Mouse (Mus musculus) heart, postnatal 0 days (tissue): ENCODE results near the gene Gns. TPM values are rescaled to one million over a fixed set of nuclear protein-coding genes. Genes with fewer than 3 reads are reported as not detected.

Experiments used
- ATAC-seq: fragments of 200-750 bp; cut with Nextera tagmentation; 2 replicates; pipeline ENCODE4 v1.8.0; 2017; ENCODE audit warnings: low read depth, moderate number of reproducible peaks, moderate library complexity; ENCODE audit not compliant: insufficient read depth
- DNase-seq: peaks from one replicate; pipeline ENCODE4 v3.0.0-alpha.2; 2016; ENCODE audit warnings: low spot score
- H3K27ac ChIP-seq: fragments of 300-500 bp; sonication (generic); 2 replicates; pipeline ENCODE4 v1.5.1; 2014; ENCODE audit warnings: low read depth, mild to moderate bottlenecking
- H3K27me3 ChIP-seq: fragments of 300-500 bp; sonication (generic); 2 replicates; pipeline ENCODE4 v1.6.1; 2014; ENCODE audit warnings: low read length, mixed read lengths; ENCODE audit not compliant: control insufficient read depth, insufficient read depth
- H3K36me3 ChIP-seq: fragments of 300-500 bp; sonication (generic); replicated peaks from 2 replicates; pipeline ENCODE4 v1.6.1; 2014; ENCODE audit warnings: low read length, mixed read lengths; ENCODE audit not compliant: control insufficient read depth, insufficient read depth
- H3K4me1 ChIP-seq: fragments of 300-500 bp; sonication (generic); 2 replicates; pipeline ENCODE4 v1.6.1; 2014; ENCODE audit warnings: antibody characterized with exemption; ENCODE audit not compliant: control insufficient read depth, insufficient read depth
- H3K4me2 ChIP-seq: fragments of 300-500 bp; sonication (generic); 2 replicates; pipeline ENCODE4 v1.6.1; 2014; ENCODE audit warnings: low read depth, mild to moderate bottlenecking, low read length, moderate library complexity
- H3K4me3 ChIP-seq: fragments of 300-500 bp; sonication (generic); 2 replicates; pipeline ENCODE4 v1.5.1; 2014; ENCODE audit warnings: low read depth, low read length
- H3K9ac ChIP-seq: fragments of 300-500 bp; sonication (generic); replicated peaks from 2 replicates; pipeline ENCODE4 v1.6.1; 2014; ENCODE audit warnings: low read depth, low read length, mixed read lengths
- H3K9me3 ChIP-seq: fragments of 300-500 bp; sonication (generic); replicated peaks from 2 replicates; pipeline ENCODE4 v1.6.1; 2016; ENCODE audit warnings: low read length; ENCODE audit not compliant: control insufficient read depth
- CTCF ChIP-seq: IDR thresholded peaks from 2 replicates; pipeline ENCODE4 v1.5.1; 2016; ENCODE audit warnings: antibody characterized with exemption, control low read depth, low read depth
- EP300 ChIP-seq: IDR thresholded peaks from 2 replicates; pipeline ENCODE4 v1.6.1; 2016; ENCODE audit warnings: antibody characterized with exemption, low read depth
- WGBS: fragments of 180-500 bp; shearing (Covaris S2); extraction: QIAGEN DNeasy Blood & Tissue Kit; methylation state at CpG from one replicate; pipeline ENCODE4 v1.1.7; 2014; 5-methylcytosine and 5-hydroxymethylcytosine counted together
- polyA plus RNA-seq: library from polyadenylated mRNA; unstranded; fragments of >200 nt; fragmentation: Nextera tagmentation; extraction: Ambion mirVana; gene quantifications from 2 replicates; pipeline ENCODE4 v1.2.1, GENCODE M21; 2015
- total RNA-seq: library from RNA; depleted of rRNA; stranded (reverse); fragments of >200 nt; gene quantifications from 2 replicates; pipeline ENCODE4 v1.2.3, GENCODE M21; 2014; ENCODE audit warnings: low replicate concordance

Gene Gns
- total and polyA plus RNA-seq, 2 experiments from 2014 or later: 26.1 to 57.5 TPM

DNA sequence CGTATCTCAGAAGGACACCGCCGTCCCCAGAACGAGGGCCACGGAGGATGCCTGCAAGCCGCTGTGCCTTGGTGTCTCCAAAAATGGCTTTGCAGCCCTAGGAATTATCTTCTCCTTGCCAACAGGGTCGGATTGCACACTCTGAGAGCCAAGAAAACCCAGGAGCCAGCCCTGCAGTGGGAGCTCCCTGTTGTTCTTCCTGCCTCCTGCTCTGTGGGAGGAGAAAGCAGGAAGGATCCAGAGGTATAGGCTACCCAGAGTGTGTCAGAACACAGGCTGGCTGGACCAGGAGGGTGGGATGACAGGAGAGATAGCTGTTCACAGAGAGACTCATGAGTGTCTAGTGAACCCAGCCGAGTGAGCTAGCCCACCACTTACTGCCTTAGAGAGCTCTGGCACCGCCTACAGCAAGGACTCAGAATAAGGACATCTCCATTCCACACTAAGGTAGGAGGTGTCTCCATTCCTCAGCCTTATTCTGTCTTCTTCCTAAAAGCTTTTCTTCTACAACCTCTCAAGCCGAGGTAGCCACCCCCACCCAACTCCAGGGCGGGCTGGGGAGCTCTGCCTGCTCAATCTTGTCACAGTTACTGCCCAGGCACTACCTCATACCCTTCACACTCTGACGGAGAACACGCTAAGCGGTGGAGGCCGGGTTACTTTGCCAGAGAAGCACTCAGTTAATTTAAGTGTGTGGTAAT, 63.3 kb downstream of the Gns start:
- peaks cover 80% of the 10 kb centered on the region for H3K4me1 ChIP-seq
- H3K27me3 ChIP-seq: no peaks in the 10 kb centered on the region
- WGBS: 39% methylated on average over 15 of the region's 15 CpGs
- no peaks in the 10 kb centered on the region for H3K36me3 ChIP-seq
- no peak for TF ChIP-seq CTCF
- no peak for TF ChIP-seq EP300
- ATAC-seq: no peak
- H3K9ac ChIP-seq: peak overlapping the region; percentile 44; the same call in 1 of the 2 replicates
- H3K27ac ChIP-seq: peak overlapping the region; percentile 92
- H3K9me3 ChIP-seq: no peaks in the 10 kb centered on the region
- H3K4me3 ChIP-seq: peak overlapping the region; percentile 3; the same call in 1 of the 2 replicates
- DNase-seq: peak; percentile 32
- peak overlapping the region; percentile 28; the same call in 1 of the 2 replicates for H3K4me2 ChIP-seq

DNA sequence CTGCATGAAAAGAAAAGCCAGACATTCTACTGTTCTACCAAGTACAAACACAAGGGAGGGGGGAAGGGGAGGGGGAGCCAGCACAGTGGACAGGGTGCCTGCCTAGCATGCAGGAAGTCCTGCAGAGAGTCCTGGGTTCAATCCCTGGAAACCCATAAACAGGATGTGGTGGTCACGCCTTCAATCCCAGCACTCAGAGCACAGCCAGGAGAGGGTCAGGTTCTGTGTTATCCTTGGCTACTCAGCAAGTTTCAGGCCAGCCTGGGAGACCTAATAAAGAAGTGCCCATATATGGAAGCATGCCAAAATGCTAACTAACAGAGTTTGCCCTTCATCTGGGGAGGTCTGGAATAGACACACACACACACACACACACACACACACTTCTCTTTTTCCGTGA, 64.2 kb downstream of the Gns start:
- WGBS: 13% methylated on average over 2 of the region's 2 CpGs
- Histone ChIP-seq H3K4me3 (no peak overlapping the region), H3K4me1 (peaks cover 76% of the 10 kb centered on the region), H3K27ac (peak overlapping the region; percentile 92), H3K9me3 (no peaks in the 10 kb centered on the region), H3K36me3 (no peaks in the 10 kb centered on the region), H3K27me3 (no peaks in the 10 kb centered on the region), H3K9ac (no peak overlapping the region), H3K4me2 (peak overlapping the region; percentile 41)
- peak; percentile 46 for ATAC-seq
- peak; percentile 59 for DNase-seq
- no peak for TF ChIP-seq CTCF
- TF ChIP-seq EP300: no peak

DNA sequence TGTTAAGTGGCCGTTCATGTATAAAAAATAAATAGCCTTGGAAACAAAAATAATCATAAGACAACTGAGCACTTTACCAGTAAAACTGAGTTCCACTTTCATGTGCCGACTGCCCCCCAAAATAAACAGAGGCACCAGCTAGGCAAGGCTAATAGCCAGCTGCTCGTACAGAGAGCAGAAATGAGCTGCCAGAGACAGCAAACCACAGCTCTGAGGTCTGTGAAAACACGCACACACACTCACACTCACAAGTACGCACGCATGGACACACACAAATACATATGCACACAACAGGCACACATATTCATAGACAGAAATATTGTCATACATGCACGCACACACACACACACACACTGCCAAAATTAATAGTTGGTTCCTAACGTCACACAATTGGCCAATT, 64.7 kb downstream of the Gns start:
- H3K27ac ChIP-seq: peak overlapping the region; percentile 92
- H3K9ac ChIP-seq: no peak overlapping the region
- 28% methylated on average over 8 of the region's 8 CpGs for WGBS
- no peaks in the 10 kb centered on the region for H3K36me3 ChIP-seq
- TF ChIP-seq EP300 (no peak), CTCF (no peak)
- H3K27me3 ChIP-seq: no peaks in the 10 kb centered on the region
- no peaks in the 10 kb centered on the region for H3K9me3 ChIP-seq
- no peak overlapping the region for H3K4me3 ChIP-seq
- H3K4me1 ChIP-seq: peaks cover 75% of the 10 kb centered on the region
- H3K4me2 ChIP-seq: peak overlapping the region; percentile 41
- no peak for DNase-seq
- ATAC-seq: no peak

DNA sequence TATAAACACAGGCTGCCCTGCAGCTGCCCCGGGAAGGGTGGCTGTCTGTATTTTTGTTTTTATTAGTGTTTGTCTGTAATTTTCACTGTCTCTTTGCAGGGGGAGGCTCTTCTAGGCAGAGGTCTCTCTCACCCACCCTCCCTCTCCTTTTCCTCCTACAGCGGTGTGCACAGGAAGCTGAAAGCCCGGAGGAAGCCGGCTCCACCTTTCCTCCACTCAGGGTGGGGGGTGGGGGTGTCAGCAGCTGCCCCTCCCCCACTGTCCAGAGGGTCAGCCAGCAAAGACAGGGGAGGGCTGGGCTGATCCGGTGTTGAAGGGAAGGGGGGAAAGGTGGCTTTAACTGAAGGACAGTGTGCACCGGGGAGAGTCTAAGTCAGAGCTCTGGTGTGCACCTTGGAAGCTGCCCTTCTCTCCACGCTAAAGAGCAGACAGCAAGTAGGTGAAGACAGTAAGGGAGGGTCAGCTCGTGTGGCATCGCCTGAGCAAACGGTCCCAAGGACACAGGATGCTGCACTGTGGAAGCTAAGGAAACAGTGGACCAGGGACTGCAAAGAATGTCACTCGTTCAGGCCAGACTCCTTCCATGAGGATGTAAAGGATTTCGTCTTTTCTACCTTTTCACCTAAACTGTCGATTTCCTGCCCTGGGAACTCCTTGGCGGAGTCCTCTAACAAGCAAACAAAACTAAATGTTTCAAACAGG, 65.2 kb downstream of the Gns start:
- Histone ChIP-seq H3K4me3 (no peak overlapping the region; the same call in 1 of the 2 replicates), H3K27ac (peak overlapping the region; percentile 92), H3K9ac (no peak overlapping the region), H3K4me1 (peaks cover 76% of the 10 kb centered on the region), H3K9me3 (no peaks in the 10 kb centered on the region), H3K27me3 (no peaks in the 10 kb centered on the region), H3K36me3 (no peaks in the 10 kb centered on the region), H3K4me2 (peak overlapping the region; percentile 41)
- DNase-seq: peak; percentile 52
- TF ChIP-seq EP300: peak; percentile 82; the same call in 1 of the 2 replicates
- no peak for TF ChIP-seq CTCF
- peak; percentile 28 for ATAC-seq
- 15% methylated on average over 14 of the region's 14 CpGs for WGBS

DNA sequence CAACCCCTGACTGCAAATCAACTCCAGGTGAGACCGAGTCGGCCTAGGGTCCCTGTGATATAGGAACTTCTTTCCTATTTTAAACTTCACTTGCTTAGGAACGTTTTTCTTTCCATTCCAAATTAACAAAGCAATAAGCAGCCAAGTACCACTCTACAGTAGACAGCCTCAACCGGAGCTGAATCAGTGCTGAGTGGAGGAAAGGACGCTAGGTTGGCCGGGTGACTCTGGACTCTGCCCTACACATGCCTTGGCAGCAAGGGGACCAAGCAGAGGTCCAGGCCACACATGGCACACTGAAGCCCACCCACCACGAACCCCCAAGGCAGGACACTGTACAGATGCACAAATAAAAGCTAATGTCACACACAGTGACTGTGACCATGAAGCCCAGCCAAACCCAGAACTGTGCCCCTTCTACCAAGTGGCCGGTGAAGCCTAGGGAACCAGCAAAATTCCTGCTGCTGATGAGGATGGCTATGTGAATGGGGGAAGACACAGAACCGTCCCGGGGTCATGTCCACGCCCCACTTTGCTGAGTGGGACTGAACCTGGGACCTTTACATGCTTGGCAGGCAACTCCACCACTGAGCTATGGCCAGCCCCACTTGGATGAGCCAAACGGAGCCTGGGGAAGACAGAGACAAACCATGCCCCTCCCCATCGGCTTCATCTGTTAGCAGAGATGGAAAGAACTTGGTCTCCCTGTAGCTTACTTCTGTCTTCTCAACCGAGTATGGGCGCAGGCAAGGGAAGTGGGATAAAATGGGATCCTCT, 66.1 kb downstream of the Gns start:
- Histone ChIP-seq H3K36me3 (no peaks in the 10 kb centered on the region), H3K4me3 (no peak overlapping the region), H3K27me3 (no peaks in the 10 kb centered on the region), H3K9me3 (no peaks in the 10 kb centered on the region), H3K4me2 (no peak overlapping the region), H3K9ac (no peak overlapping the region), H3K4me1 (peaks cover 73% of the 10 kb centered on the region), H3K27ac (peak overlapping the region; percentile 92)
- ATAC-seq (no peak), DNase-seq (no peak)
- WGBS: 43% methylated on average over 15 of the region's 15 CpGs
- TF ChIP-seq CTCF: 0 out of 2 replicates have a peak, but pooled peaks have one; percentile 0
- TF ChIP-seq EP300: no peak
